Mouse (Mus musculus) adrenal gland, adult 2 months (tissue): ENCODE measurements around the gene Gm9922. TPM values are rescaled to one million over a fixed set of nuclear protein-coding genes. Genes with fewer than 3 reads are reported as not detected.

ENCODE experiments used
- DNase-seq: peaks from one replicate; pipeline ENCODE4 v3.0.0; 2021
- long read RNA-seq: library from polyadenylated mRNA; stranded (forward); transcript quantifications from one replicate; pipeline ENCODE4 v2.0.0, GENCODE M21; 2021
- polyA plus RNA-seq: library from polyadenylated mRNA; depleted of rRNA; stranded (reverse); fragments of >200 nt; gene quantifications from 2 replicates; pipeline ENCODE4 v1.2.3, GENCODE M21; 2012; rRNA removed
- total RNA-seq, 2 experiments: library from RNA; stranded (reverse); gene quantifications; 2 replicates each; pipeline ENCODE4 v1.2.3; 2021

Gene Gm9922
- total RNA-seq = 1 to 10 TPM in 1 of 2 experiments, under 1 TPM in 1; 0.78 to 4.8 TPM
- polyA plus RNA-seq = 11.9 and 24.4 TPM in 2 replicates
- long read RNA-seq, partial matches to known transcripts = 0 of 1 reads
- long read RNA-seq, other reads (novel, unspliced or antisense) = 0 of 1 reads

GRCm38 (mm10) chr14:101729237-101729971 lies at the start of gene Gm9922, which contains the start of gene Lmo7:
Gene Gm9922, minus strand, starts transcription at chr14:101729814.
Gene Lmo7, plus strand, starts transcription at chr14:101729957.
- peak; percentile 93 for DNase-seq

- no peak for DNase-seq
Observed at GRCm38 (mm10) chr14:101778426-101778825, 48.8 kb upstream of the Gm9922 start.

GRCm38 (mm10) chr14:101777129-101777493 lies 47.5 kb upstream of the Gm9922 start:
- DNase-seq = no peak

- no peak for DNase-seq
Observed at GRCm38 (mm10) chr14:101776296-101777128, 46.9 kb upstream of the Gm9922 start.

GRCm38 (mm10) chr14:101774631-101775030 lies 45.0 kb upstream of the Gm9922 start:
- DNase-seq = peak; percentile 17

GRCm38 (mm10) chr14:101771756-101772155 lies 42.1 kb upstream of the Gm9922 start:
- no peak for DNase-seq

GRCm38 (mm10) chr14:101771336-101771735 lies 41.7 kb upstream of the Gm9922 start:
- DNase-seq = no peak

GRCm38 (mm10) chr14:101763762-101764295 lies 34.2 kb upstream of the Gm9922 start:
- no peak for DNase-seq

GRCm38 (mm10) chr14:101762267-101762666 lies 32.7 kb upstream of the Gm9922 start:
- DNase-seq = no peak

GRCm38 (mm10) chr14:101755425-101755824 lies 25.8 kb upstream of the Gm9922 start:
- no peak for DNase-seq

GRCm38 (mm10) chr14:101750910-101751309 lies 21.3 kb upstream of the Gm9922 start:
- no peak for DNase-seq

GRCm38 (mm10) chr14:101748436-101748835 lies 18.8 kb upstream of the Gm9922 start:
- no peak for DNase-seq

GRCm38 (mm10) chr14:101747811-101748210 lies 18.2 kb upstream of the Gm9922 start:
- no peak for DNase-seq

- DNase-seq = no peak
Observed at GRCm38 (mm10) chr14:101746635-101747034, 17.0 kb upstream of the Gm9922 start.

GRCm38 (mm10) chr14:101737501-101737900 lies 7.9 kb upstream of the Gm9922 start:
- no peak for DNase-seq

- DNase-seq = no peak
Observed at GRCm38 (mm10) chr14:101733542-101734303, 4.1 kb upstream of the Gm9922 start.

- DNase-seq = no peak
Observed at GRCm38 (mm10) chr14:101729972-101730692, 518 bp upstream of the Gm9922 start.

GRCm38 (mm10) chr14:101714414-101714813 lies 15.2 kb downstream of the Gm9922 start:
- DNase-seq = no peak

GRCm38 (mm10) chr14:101707088-101707487 lies 22.5 kb downstream of the Gm9922 start:
- DNase-seq = peak; percentile 31

- no peak for DNase-seq
Observed at GRCm38 (mm10) chr14:101704479-101704878, 25.1 kb downstream of the Gm9922 start.

GRCm38 (mm10) chr14:101688406-101688805 lies 41.2 kb downstream of the Gm9922 start:
- no peak for DNase-seq
